In the genomic region with DNA sequence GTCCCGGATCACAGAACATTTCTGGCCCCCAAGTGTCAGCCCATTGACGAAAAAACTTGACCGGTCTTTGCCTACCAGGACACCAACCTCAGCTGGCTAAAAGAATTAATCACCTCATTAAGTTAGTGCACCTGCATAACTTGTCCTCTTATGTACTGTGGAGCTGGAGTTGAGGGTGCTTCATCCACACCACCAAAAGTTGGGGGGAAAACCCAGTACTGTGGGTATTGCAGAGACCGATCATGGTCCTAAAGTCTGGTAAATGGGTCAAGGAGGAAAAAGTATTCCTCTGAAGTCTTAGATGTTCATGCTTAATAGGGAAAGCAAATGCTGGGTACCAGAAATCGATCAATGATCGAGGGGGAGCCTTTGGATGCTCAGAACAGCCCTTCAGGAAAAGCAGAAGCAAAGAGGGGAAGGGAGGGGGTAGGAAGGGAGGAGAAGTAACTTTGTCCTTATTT, we compare ENCODE assay signal across 8 mouse cellular contexts. TPM values are rescaled to one million over a fixed set of nuclear protein-coding genes. Genes with fewer than 3 reads are reported as not detected.
DNase-seq lines count a peak whose midpoint lies in the region; ATAC-seq lines count a peak whose summit lies in the region.

No protein-coding gene starts in this region.

- H3K36me3 ChIP-seq in heart, embryonic 12.5 days: peaks cover 45% of the 10 kb centered on the region
- peaks cover 48% of the 10 kb centered on the region for H3K36me3 ChIP-seq in hindbrain, embryonic 14.5 days (replicated peaks; ENCODE audit: control insufficient read depth, insufficient read depth)
- peaks cover 43% of the 10 kb centered on the region for H3K36me3 ChIP-seq in midbrain, embryonic 12.5 days

- peak overlapping the region; percentile 94 for H3K9ac ChIP-seq in heart, embryonic 12.5 days
- peak overlapping the region; percentile 100 for H3K9ac ChIP-seq in hindbrain, embryonic 14.5 days
- peak overlapping the region; percentile 98 for H3K9ac ChIP-seq in midbrain, embryonic 12.5 days (replicated peaks)

- WGBS in heart, embryonic 12.5 days: 40% methylated on average over 6 of the region's 6 CpGs
- WGBS in hindbrain, embryonic 14.5 days: 68% methylated on average over 6 of the region's 6 CpGs
- WGBS in midbrain, embryonic 12.5 days: 63% methylated on average over 6 of the region's 6 CpGs

- DNase-seq in heart, postnatal 4 days: no peak
- DNase-seq in MEL-GATA-1-ER (ENCODE audit: extremely low read depth, low read depth): peak; percentile 73
- DNase-seq in hindbrain, embryonic 14.5 days (ENCODE audit: low spot score): no peak
- no peak for DNase-seq in right cerebral cortex, postnatal 36 days (ENCODE audit: low spot score in 2 of 2)
- no peak for DNase-seq in adrenal gland, postnatal 14 days
- no peak for DNase-seq in kidney, adult 8-10 months

- H3K4me2 ChIP-seq in heart, embryonic 12.5 days: peak overlapping the region; percentile 82
- peak overlapping the region; percentile 92 for H3K4me2 ChIP-seq in hindbrain, embryonic 14.5 days (replicated peaks)
- H3K4me2 ChIP-seq in midbrain, embryonic 12.5 days (replicated peaks): peak overlapping the region; percentile 94

- H3K27ac ChIP-seq in heart, embryonic 12.5 days (ENCODE audit: poor library complexity, severe bottlenecking): peak overlapping the region; percentile 96
- H3K27ac ChIP-seq in hindbrain, embryonic 14.5 days: peak overlapping the region; percentile 96; the same call in 1 of the 2 replicates
- peak overlapping the region; percentile 97 for H3K27ac ChIP-seq in midbrain, embryonic 12.5 days (replicated peaks)

- peak overlapping the region; percentile 78 for H3K4me3 ChIP-seq in heart, embryonic 12.5 days
- peak overlapping the region; percentile 100 for H3K4me3 ChIP-seq in hindbrain, embryonic 14.5 days (replicated peaks; ENCODE audit: low read length)
- H3K4me3 ChIP-seq in midbrain, embryonic 12.5 days: peak overlapping the region; percentile 99

- no peaks in the 10 kb centered on the region for H3K27me3 ChIP-seq in heart, embryonic 12.5 days (replicated peaks)
- H3K27me3 ChIP-seq in hindbrain, embryonic 14.5 days (ENCODE audit: control insufficient read depth, insufficient read depth, low read length): no peaks in the 10 kb centered on the region
- peaks cover 8% of the 10 kb centered on the region; the same call in 1 of the 2 replicates for H3K27me3 ChIP-seq in midbrain, embryonic 12.5 days

- ATAC-seq in heart, embryonic 12.5 days (ENCODE audit: insufficient number of reproducible peaks, low FRiP score): no peak
- no peak for ATAC-seq in hindbrain, embryonic 14.5 days (ENCODE audit: low FRiP score)
- no peak for ATAC-seq in midbrain, embryonic 12.5 days (ENCODE audit: low FRiP score, low read depth)

- peaks cover 68% of the 10 kb centered on the region for H3K4me1 ChIP-seq in heart, embryonic 12.5 days (replicated peaks)
- H3K4me1 ChIP-seq in hindbrain, embryonic 14.5 days (replicated peaks; ENCODE audit: control insufficient read depth, insufficient read depth, low read length): peaks cover 37% of the 10 kb centered on the region
- H3K4me1 ChIP-seq in midbrain, embryonic 12.5 days: peaks cover 57% of the 10 kb centered on the region

- no peaks in the 10 kb centered on the region for H3K9me3 ChIP-seq in heart, embryonic 12.5 days (replicated peaks)
- H3K9me3 ChIP-seq in hindbrain, embryonic 14.5 days (ENCODE audit: control insufficient read depth, low read length): no peaks in the 10 kb centered on the region
- no peaks in the 10 kb centered on the region for H3K9me3 ChIP-seq in midbrain, embryonic 12.5 days

RNA-seq across cellular contexts. Expression of a gene that starts 1.5 kb away (rescaled TPM):
- 1,661 and 1,678 TPM in 2 replicates for polyA plus RNA-seq in heart, embryonic 12.5 days (2016; fragmentation: Nextera tagmentation; extraction: Ambion mirVana)
- 100 to 1,000 TPM; 572 to 580 TPM for total RNA-seq in heart, postnatal 4 days (2021)
- polyA plus RNA-seq in hindbrain, embryonic 14.5 days (2014; fragmentation: Nextera tagmentation; extraction: Ambion mirVana): 662 and 703 TPM in 2 replicates
- polyA plus RNA-seq in midbrain, embryonic 12.5 days (2016; fragmentation: Nextera tagmentation; extraction: Ambion mirVana): 1,047 and 1,099 TPM in 2 replicates
- total RNA-seq in adrenal gland, postnatal 14 days (2021): 807 and 918 TPM in 2 replicates

RNA-seq across cellular contexts. Expression of a gene that starts 4.1 kb away (rescaled TPM):
- polyA plus RNA-seq in heart, embryonic 12.5 days (2016; fragmentation: Nextera tagmentation; extraction: Ambion mirVana): 238 and 239 TPM in 2 replicates
- total RNA-seq in heart, postnatal 4 days (2021): 1,000 to 10,000 TPM; 1,339 to 1,391 TPM
- 6.4 and 7.8 TPM in 2 replicates for polyA plus RNA-seq in hindbrain, embryonic 14.5 days (2014; fragmentation: Nextera tagmentation; extraction: Ambion mirVana)
- polyA plus RNA-seq in midbrain, embryonic 12.5 days (2016; fragmentation: Nextera tagmentation; extraction: Ambion mirVana): 12.0 and 12.7 TPM in 2 replicates
- 14.9 and 21.4 TPM in 2 replicates for total RNA-seq in adrenal gland, postnatal 14 days (2021)

RNA-seq across cellular contexts. Expression of a gene that starts 5.6 kb away (rescaled TPM):
- 227 and 229 TPM in 2 replicates for polyA plus RNA-seq in heart, embryonic 12.5 days (2016; fragmentation: Nextera tagmentation; extraction: Ambion mirVana)
- 100 to 1,000 TPM; 311 to 313 TPM for total RNA-seq in heart, postnatal 4 days (2021)
- 158 TPM in 2 replicates for polyA plus RNA-seq in hindbrain, embryonic 14.5 days (2014; fragmentation: Nextera tagmentation; extraction: Ambion mirVana)
- polyA plus RNA-seq in midbrain, embryonic 12.5 days (2016; fragmentation: Nextera tagmentation; extraction: Ambion mirVana): 138 and 149 TPM in 2 replicates
- 175 and 184 TPM in 2 replicates for total RNA-seq in adrenal gland, postnatal 14 days (2021)

RNA-seq across cellular contexts. Expression of a gene that starts 5.9 kb away (rescaled TPM):
- polyA plus RNA-seq in heart, embryonic 12.5 days (2016; fragmentation: Nextera tagmentation; extraction: Ambion mirVana): 67.4 and 70.1 TPM in 2 replicates
- total RNA-seq in heart, postnatal 4 days (2021): 10 to 100 TPM; 42.1 to 42.8 TPM
- polyA plus RNA-seq in hindbrain, embryonic 14.5 days (2014; fragmentation: Nextera tagmentation; extraction: Ambion mirVana): 90.6 and 93.4 TPM in 2 replicates
- polyA plus RNA-seq in midbrain, embryonic 12.5 days (2016; fragmentation: Nextera tagmentation; extraction: Ambion mirVana): 96.6 and 101 TPM in 2 replicates
- 69.6 and 88.5 TPM in 2 replicates for total RNA-seq in adrenal gland, postnatal 14 days (2021)

RNA-seq across cellular contexts. Expression of a gene that starts 14.0 kb away (rescaled TPM):
- polyA plus RNA-seq in heart, embryonic 12.5 days (2016; fragmentation: Nextera tagmentation; extraction: Ambion mirVana): 1.4 and 2.2 TPM in 2 replicates
- total RNA-seq in heart, postnatal 4 days (2021): under 1 TPM; 0.16 to 0.26 TPM
- polyA plus RNA-seq in hindbrain, embryonic 14.5 days (2014; fragmentation: Nextera tagmentation; extraction: Ambion mirVana): 0.29 and 0.43 TPM in 2 replicates
- polyA plus RNA-seq in midbrain, embryonic 12.5 days (2016; fragmentation: Nextera tagmentation; extraction: Ambion mirVana): 0.35 and 0.37 TPM in 2 replicates
- total RNA-seq in adrenal gland, postnatal 14 days (2021): 0.49 and 0.56 TPM in 2 replicates

Comparison
In these comparisons a context has a peak if more than half of its experiments do, and no peak if none do; other contexts are left out.
1. RNA of a gene that starts 4.1 kb away (polyA plus RNA-seq): 238 to 239 TPM in heart, embryonic 12.5 days; 12.0 to 12.7 TPM in midbrain, embryonic 12.5 days and 6.4 to 7.8 TPM in hindbrain, embryonic 14.5 days; every median in the first group is over 10 times any median in the second.
2. Peak in every context shown above with its lines, with median percentiles within 50 percentile points of each other: H3K27ac ChIP-seq, H3K4me2 ChIP-seq, H3K4me3 ChIP-seq and H3K9ac ChIP-seq.